8 mouse cellular contexts compared by ENCODE assay signal in the genomic region with DNA sequence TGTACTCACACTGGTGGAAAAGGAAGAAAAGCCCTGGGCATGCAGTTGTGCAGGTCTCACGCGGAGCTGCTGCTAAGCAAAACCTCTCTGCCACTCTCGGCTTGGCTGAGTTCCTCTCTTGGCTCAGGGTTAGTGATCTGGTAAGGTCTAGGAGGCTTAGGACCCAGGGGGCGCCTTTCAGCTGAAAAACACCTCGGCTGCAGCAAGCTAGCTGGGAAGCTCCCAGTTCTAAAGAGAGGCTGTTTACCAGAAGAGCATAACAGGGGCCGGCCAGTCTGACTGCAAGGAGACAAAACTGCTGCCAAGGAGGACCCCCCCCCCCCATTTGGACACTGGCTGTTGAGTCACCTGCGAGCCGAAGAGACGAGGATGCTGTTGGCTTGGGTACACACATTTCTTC. TPM values are rescaled to one million over a fixed set of nuclear protein-coding genes. Genes with fewer than 3 reads are reported as not detected.
DNase-seq lines count a peak whose midpoint lies in the region; ATAC-seq and TF ChIP-seq lines count a peak whose summit lies in the region.

No protein-coding gene starts in this region.

- peak overlapping the region; percentile 70 for H3K4me3 ChIP-seq in bone marrow macrophage, adult 2 months (ENCODE audit: insufficient read depth, low read length)
- H3K4me3 ChIP-seq in forebrain, embryonic 10.5 days: peak overlapping the region; percentile 59
- peak overlapping the region; percentile 54 to 58 for H3K4me3 ChIP-seq in heart, embryonic 14.5 days (ENCODE audit: control insufficient read depth in 1 of 2, insufficient read depth in 1 of 2, low read depth in 1 of 2, low read length in 2 of 2)
- H3K4me3 ChIP-seq in liver, embryonic 11.5 days (ENCODE audit: low read depth, low read length): peak overlapping the region; percentile 51
- peak overlapping the region; percentile 20 for H3K4me3 ChIP-seq in myocyte

- 0 out of 2 replicates have a peak, but pooled peaks have one; percentile 22 for TF ChIP-seq CTCF in bone marrow macrophage, adult 2 months (IDR thresholded peaks at IDR 0.05; ENCODE audit: low read depth, low read length)

- H3ac ChIP-seq in myocyte (ENCODE audit: control insufficient read depth, insufficient read length): no peak overlapping the region

- H3K27ac ChIP-seq in bone marrow macrophage, adult 2 months (ENCODE audit: insufficient read depth, low read depth, low read length): peak overlapping the region; percentile 93
- H3K27ac ChIP-seq in forebrain, embryonic 10.5 days: peak overlapping the region; percentile 85
- H3K27ac ChIP-seq in heart, embryonic 14.5 days (replicated peaks in 1 of 2; ENCODE audit: control insufficient read depth in 1 of 2, insufficient read depth in 1 of 2, low read depth in 2 of 2, low read length in 2 of 2): peak overlapping the region; percentile 71 to 90
- H3K27ac ChIP-seq in liver, embryonic 11.5 days (ENCODE audit: low read depth, low read length): no peak overlapping the region

- TF ChIP-seq POLR2A in bone marrow macrophage, adult 2 months (IDR thresholded peaks at IDR 0.05; ENCODE audit: borderline replicate concordance, low read depth, low read length): no peak
- no peak for TF ChIP-seq POLR2A in myocyte (IDR thresholded peaks at IDR 0.05; ENCODE audit: insufficient read length, low read depth)

- peaks cover 21% of the 10 kb centered on the region for H3K27me3 ChIP-seq in forebrain, embryonic 10.5 days (ENCODE audit: poor library complexity, severe bottlenecking)
- no peaks in the 10 kb centered on the region for H3K27me3 ChIP-seq in heart, embryonic 14.5 days (ENCODE audit: control insufficient read depth, insufficient read depth, low read length)
- H3K27me3 ChIP-seq in liver, embryonic 11.5 days (replicated peaks; ENCODE audit: control insufficient read depth, insufficient read depth, low read length): no peaks in the 10 kb centered on the region; the same call in 1 of the 2 replicates
- no peaks in the 10 kb centered on the region for H3K27me3 ChIP-seq in myocyte (ENCODE audit: control insufficient read depth, insufficient read depth, insufficient read length)

- under 1% methylated on average over 9 of the region's 9 CpGs for WGBS in forebrain, embryonic 10.5 days
- 2% methylated on average over 9 of the region's 9 CpGs for WGBS in heart, embryonic 14.5 days
- 3% methylated on average over 9 of the region's 9 CpGs for WGBS in liver, embryonic 11.5 days

- peaks cover 22% of the 10 kb centered on the region for H3K4me1 ChIP-seq in bone marrow macrophage, adult 2 months (ENCODE audit: control insufficient read depth, insufficient read depth, low read length)
- H3K4me1 ChIP-seq in forebrain, embryonic 10.5 days: peaks cover 37% of the 10 kb centered on the region
- peaks cover 29 to 48% of the 10 kb centered on the region in 2 experiments for H3K4me1 ChIP-seq in heart, embryonic 14.5 days (ENCODE audit: control insufficient read depth in 2 of 2, insufficient read depth in 2 of 2, low read length in 2 of 2)
- H3K4me1 ChIP-seq in liver, embryonic 11.5 days (replicated peaks; ENCODE audit: control insufficient read depth, insufficient read depth, low read length): peaks cover 21% of the 10 kb centered on the region

- ATAC-seq in heart, embryonic 14.5 days (ENCODE audit: insufficient number of reproducible peaks, insufficient read depth, low FRiP score, low read depth): peak; percentile 31; the same call in 1 of the 2 replicates
- no peak for ATAC-seq in liver, embryonic 11.5 days (replicated peaks; ENCODE audit: low FRiP score)

- H3K36me3 ChIP-seq in forebrain, embryonic 10.5 days (replicated peaks): no peaks in the 10 kb centered on the region
- H3K36me3 ChIP-seq in heart, embryonic 14.5 days (ENCODE audit: control insufficient read depth, insufficient read depth, low read length): peaks cover 19% of the 10 kb centered on the region
- H3K36me3 ChIP-seq in liver, embryonic 11.5 days (ENCODE audit: control insufficient read depth, insufficient read depth, low read length): no peaks in the 10 kb centered on the region
- no peaks in the 10 kb centered on the region for H3K36me3 ChIP-seq in myocyte (ENCODE audit: control insufficient read depth, insufficient read depth)

- H3K9ac ChIP-seq in heart, embryonic 14.5 days (ENCODE audit: low read length): peak overlapping the region; percentile 89
- H3K9ac ChIP-seq in liver, embryonic 11.5 days (ENCODE audit: low read depth, low read length): peak overlapping the region; percentile 50

- H3K4me2 ChIP-seq in heart, embryonic 14.5 days (ENCODE audit: low read length): peak overlapping the region; percentile 100
- peak overlapping the region; percentile 96 for H3K4me2 ChIP-seq in liver, embryonic 11.5 days
- H3K4me2 ChIP-seq in myocyte (ENCODE audit: low read depth): peak overlapping the region; percentile 93

- DNase-seq in B cell, adult 2 months: peak; percentile 86 to 88
- DNase-seq in forebrain, embryonic 10.5 days (ENCODE audit: extremely low spot score, low spot score): peak; percentile 65
- peak; percentile 88 for DNase-seq in kidney, postnatal 10 days
- DNase-seq in liver, embryonic 11.5 days (ENCODE audit: low spot score): peak; percentile 68
- DNase-seq in spleen, postnatal 4 days (ENCODE audit: low spot score in 2 of 2): peak; percentile 78 to 84

- H3K79me2 ChIP-seq in myocyte (ENCODE audit: control insufficient read depth, insufficient read depth): no peaks in the 10 kb centered on the region

- no peaks in the 10 kb centered on the region for H3K9me3 ChIP-seq in forebrain, embryonic 10.5 days
- H3K9me3 ChIP-seq in heart, embryonic 14.5 days (ENCODE audit: control insufficient read depth, low read length): no peaks in the 10 kb centered on the region
- no peaks in the 10 kb centered on the region for H3K9me3 ChIP-seq in liver, embryonic 11.5 days (ENCODE audit: control insufficient read depth, low read length)

TF ChIP-seq in myocyte, 11 proteins besides CTCF, POLR2A, EP300 and RAD21:
- TF ChIP-seq E2F4 (IDR thresholded peaks at IDR 0.05; ENCODE audit: insufficient read depth): no peak
- TF ChIP-seq SRF (IDR thresholded peaks at IDR 0.05; ENCODE audit: control insufficient read depth, insufficient read length, low read depth): no peak
- TF ChIP-seq TCF12 (IDR thresholded peaks at IDR 0.05; ENCODE audit: insufficient read depth, poor library complexity, severe bottlenecking): no peak
- no peak for TF ChIP-seq CEBPB (IDR thresholded peaks at IDR 0.05; ENCODE audit: insufficient read depth, poor library complexity, severe bottlenecking)
- no peak for TF ChIP-seq POLR2AphosphoS2 (IDR thresholded peaks at IDR 0.05; ENCODE audit: insufficient read length, low read depth)
- TF ChIP-seq MAX (IDR thresholded peaks at IDR 0.05; ENCODE audit: low read depth): no peak
- no peak for TF ChIP-seq REST (IDR thresholded peaks at IDR 0.05; ENCODE audit: insufficient read depth, insufficient read length)

RNA-seq across cellular contexts. Expression of a gene that starts 0.4 kb away (rescaled TPM):
- 1.6 and 1.7 TPM in 2 replicates for polyA plus RNA-seq in bone marrow macrophage, adult 2 months (2012; ENCODE audit: insufficient read depth, insufficient read length, missing spikeins)
- polyA plus RNA-seq in forebrain, embryonic 10.5 days (2016; fragmentation: Nextera tagmentation; extraction: Ambion mirVana): 5.6 and 6.2 TPM in 2 replicates
- 32.2 TPM in 2 replicates for polyA plus RNA-seq in heart, embryonic 14.5 days (2014; fragmentation: Nextera tagmentation; extraction: Ambion mirVana)
- 3.5 and 3.8 TPM in 2 replicates for polyA plus RNA-seq in liver, embryonic 11.5 days (2014; fragmentation: Nextera tagmentation; extraction: Ambion mirVana)
- 5.8 TPM for polyA plus RNA-seq in myocyte (2012; fragmentation: generic; extraction: Trizol)

RNA-seq across cellular contexts. Expression of a gene that starts 41.9 kb away (rescaled TPM):
- polyA plus RNA-seq in bone marrow macrophage, adult 2 months (2012; ENCODE audit: insufficient read depth, insufficient read length, missing spikeins): 29.9 and 32.2 TPM in 2 replicates
- 96.7 and 111 TPM in 2 replicates for polyA plus RNA-seq in forebrain, embryonic 10.5 days (2016; fragmentation: Nextera tagmentation; extraction: Ambion mirVana)
- polyA plus RNA-seq in heart, embryonic 14.5 days (2014; fragmentation: Nextera tagmentation; extraction: Ambion mirVana): 23.7 and 26.2 TPM in 2 replicates
- polyA plus RNA-seq in liver, embryonic 11.5 days (2014; fragmentation: Nextera tagmentation; extraction: Ambion mirVana): 42.8 and 44.2 TPM in 2 replicates
- polyA plus RNA-seq in myocyte (2012; fragmentation: generic; extraction: Trizol): 14.5 TPM

Comparison
In these comparisons a context has a peak if more than half of its experiments do, and no peak if none do; other contexts are left out.
1. H3K4me3 ChIP-seq: peak in every context shown above with its lines; median percentile 70 in bone marrow macrophage, adult 2 months; 59 in forebrain, embryonic 10.5 days; 56 in heart, embryonic 14.5 days; 51 in liver, embryonic 11.5 days; 20 in myocyte.